Mouse (Mus musculus) embryonic facial prominence, embryonic 14.5 days (tissue): Measurements from ENCODE around the gene Hist1h4c. TPM values are rescaled to one million over a fixed set of nuclear protein-coding genes. Genes with fewer than 3 reads are reported as not detected.
"Not testable (repeated sequence)": the region's sequence is repeated elsewhere in the genome, so short reads cannot be mapped to it uniquely, and the experiment has no call there.

Source experiments
- ATAC-seq: fragments of 200-750 bp; cut with Nextera tagmentation; 2 replicates; pipeline ENCODE4 v1.8.0; 2017; ENCODE audit warnings: low read depth, moderate number of reproducible peaks, moderate TSS enrichment
- DNase-seq: peaks from one replicate; pipeline ENCODE4 v3.0.0-alpha.2; 2015; ENCODE audit warnings: low spot score
- H3K27ac ChIP-seq: fragments of 300-500 bp; sonication (generic); replicated peaks from 2 replicates; pipeline ENCODE4 v1.5.1; 2014; ENCODE audit warnings: low read depth, mild to moderate bottlenecking, low read length, moderate library complexity
- H3K27me3 ChIP-seq: fragments of 300-500 bp; sonication (generic); replicated peaks from 2 replicates; pipeline ENCODE4 v1.6.1; 2014; ENCODE audit warnings: low read length; ENCODE audit not compliant: control insufficient read depth, insufficient read depth
- H3K36me3 ChIP-seq: fragments of 300-500 bp; sonication (generic); 2 replicates; pipeline ENCODE4 v1.6.1; 2014; ENCODE audit warnings: low read length, mixed read lengths; ENCODE audit not compliant: control insufficient read depth, insufficient read depth
- H3K4me1 ChIP-seq: fragments of 300-500 bp; sonication (generic); 2 replicates; pipeline ENCODE4 v1.6.1; 2014; ENCODE audit warnings: antibody characterized with exemption, low read length; ENCODE audit not compliant: control insufficient read depth, insufficient read depth
- H3K4me2 ChIP-seq: fragments of 300-500 bp; sonication (generic); 2 replicates; pipeline ENCODE4 v1.6.1; 2014; ENCODE audit warnings: low read depth, mild to moderate bottlenecking, low read length, moderate library complexity, mixed read lengths
- H3K4me3 ChIP-seq: fragments of 300-500 bp; sonication (generic); 2 replicates; pipeline ENCODE4 v1.5.1; 2014; ENCODE audit warnings: low read depth, mild to moderate bottlenecking, low read length
- H3K9ac ChIP-seq: fragments of 300-500 bp; sonication (generic); 2 replicates; pipeline ENCODE4 v1.6.1; 2014; ENCODE audit warnings: low read depth, mild to moderate bottlenecking, low read length, moderate library complexity, mixed read lengths
- H3K9me3 ChIP-seq: fragments of 300-500 bp; sonication (generic); 2 replicates; pipeline ENCODE4 v1.6.1; 2016; ENCODE audit warnings: low read length; ENCODE audit not compliant: control insufficient read depth
- WGBS: fragments of 180-500 bp; shearing (Covaris S2); extraction: QIAGEN DNeasy Blood & Tissue Kit; methylation state at CpG from one replicate; pipeline ENCODE4 v1.1.7; 2014; 5-methylcytosine and 5-hydroxymethylcytosine counted together
- polyA plus RNA-seq: library from polyadenylated mRNA; unstranded; fragments of >200 nt; fragmentation: Nextera tagmentation; extraction: Ambion mirVana; gene quantifications from 2 replicates; pipeline ENCODE4 v1.2.1, GENCODE M21; 2014

The Hist1h4c gene
- polyA plus RNA-seq, 1 experiment from 2014 or later, result 5.8 TPM

- 6% methylated on average over 15 of the region's 15 CpGs for WGBS
- DNase-seq, result peak; percentile 73
- H3K4me3 ChIP-seq, result peak overlapping the region; percentile 50
Measured at GRCm38 (mm10) chr13:23685121-23685861, 13.0 kb downstream of the Hist1h4c start.

GRCm38 (mm10) chr13:23684295-23684945 lies 13.8 kb downstream of the Hist1h4c start:
- peak overlapping the region; percentile 79 for H3K9ac ChIP-seq
- H3K4me1 ChIP-seq, result peaks cover 16% of the 10 kb centered on the region
- H3K4me3 ChIP-seq, result peak overlapping the region; percentile 50
- peak overlapping the region; percentile 99 for H3K27ac ChIP-seq
- not testable (repeated sequence) for H3K27me3 ChIP-seq, H3K9me3 ChIP-seq, H3K36me3 ChIP-seq
- DNase-seq (peak; percentile 94), ATAC-seq (peak; percentile 2)
- under 1% methylated on average over 9 of the region's 37 CpGs for WGBS
- H3K4me2 ChIP-seq, result peak overlapping the region; percentile 79

More at GRCm38 (mm10) chr13:23685121-23685861, 13.0 kb downstream of the Hist1h4c start:
- H3K27ac ChIP-seq, result peak overlapping the region; percentile 99
- H3K9ac ChIP-seq, result peak overlapping the region; percentile 79
- no peak for ATAC-seq
- H3K9me3 ChIP-seq, result no peaks in the 10 kb centered on the region
- H3K36me3 ChIP-seq, result no peaks in the 10 kb centered on the region
- no peaks in the 10 kb centered on the region for H3K27me3 ChIP-seq
- peaks cover 16% of the 10 kb centered on the region for H3K4me1 ChIP-seq
- peak overlapping the region; percentile 79 for H3K4me2 ChIP-seq

- peaks cover 16% of the 10 kb centered on the region for H3K4me1 ChIP-seq
- peak; percentile 98 for ATAC-seq
- H3K9ac ChIP-seq, result peak within 1 kb of the TSS; percentile 79
- H3K27me3 ChIP-seq, result no peaks in the 10 kb centered on the region
- H3K4me3 ChIP-seq, result peak within 1 kb of the TSS; percentile 50
- H3K4me2 ChIP-seq, result peak within 1 kb of the TSS; percentile 79
- peak within 1 kb of the TSS; percentile 99 for H3K27ac ChIP-seq
- H3K9me3 ChIP-seq, result no peaks in the 10 kb centered on the region
- WGBS, result 0% methylated on average over 20 of the region's 32 CpGs
- no peaks in the 10 kb centered on the region for H3K36me3 ChIP-seq
- DNase-seq, result peak; percentile 99
Measured at GRCm38 (mm10) chr13:23683755-23684281, 14.4 kb downstream of the Hist1h4c start, which contains the start of the genes Hist1h2ac and Hist1h2bc. Hist1h2ac (minus strand) TSS chr13:23683948. Hist1h2bc (plus strand) TSS chr13:23684199.

GRCm38 (mm10) chr13:23682947-23683754 lies 15.1 kb downstream of the Hist1h4c start:
- DNase-seq, H3K36me3 ChIP-seq, H3K27me3 ChIP-seq, H3K9me3 ChIP-seq: not testable (repeated sequence)
- Histone ChIP-seq H3K4me3 (peak overlapping the region; percentile 50), H3K4me2 (peak overlapping the region; percentile 68), H3K9ac (peak overlapping the region; percentile 60), H3K4me1 (peaks cover 16% of the 10 kb centered on the region), H3K27ac (peak overlapping the region; percentile 92)
- 15% methylated on average over 10 of the region's 30 CpGs for WGBS
- ATAC-seq, result peak; percentile 28

GRCm38 (mm10) chr13:23682623-23682946 lies 15.7 kb downstream of the Hist1h4c start:
- H3K9ac ChIP-seq, result peak overlapping the region; percentile 60

GRCm38 (mm10) chr13:23681990-23682582 lies 16.2 kb downstream of the Hist1h4c start:
- DNase-seq (no peak), ATAC-seq (no peak)
- no peaks in the 10 kb centered on the region for H3K36me3 ChIP-seq
- no peaks in the 10 kb centered on the region for H3K9me3 ChIP-seq
- WGBS, result 79% methylated on average over 6 of the region's 6 CpGs
- H3K27me3 ChIP-seq, result no peaks in the 10 kb centered on the region
- no peak overlapping the region for H3K27ac ChIP-seq
- H3K4me3 ChIP-seq, result no peak overlapping the region
- H3K4me1 ChIP-seq, result peaks cover 16% of the 10 kb centered on the region
- peak overlapping the region; percentile 68; the same call in 1 of the 2 replicates for H3K4me2 ChIP-seq
- no peak overlapping the region for H3K9ac ChIP-seq

More at GRCm38 (mm10) chr13:23682623-23682946, 15.7 kb downstream of the Hist1h4c start:
- peaks cover 16% of the 10 kb centered on the region for H3K4me1 ChIP-seq
- peak overlapping the region; percentile 68 for H3K4me2 ChIP-seq
- DNase-seq (no peak), ATAC-seq (no peak)
- H3K4me3 ChIP-seq, result peak overlapping the region; percentile 50
- H3K9me3 ChIP-seq, result no peaks in the 10 kb centered on the region
- H3K27ac ChIP-seq, result peak overlapping the region; percentile 92
- H3K36me3 ChIP-seq, result no peaks in the 10 kb centered on the region
- WGBS, result 42% methylated on average over 1 of the region's 1 CpGs
- no peaks in the 10 kb centered on the region for H3K27me3 ChIP-seq

GRCm38 (mm10) chr13:23662536-23662935 lies 35.7 kb downstream of the Hist1h4c start:
- 71% methylated on average over 3 of the region's 3 CpGs for WGBS
- ATAC-seq (no peak), DNase-seq (peak; percentile 3)
- H3K9me3 ChIP-seq, result no peaks in the 10 kb centered on the region
- no peaks in the 10 kb centered on the region for H3K36me3 ChIP-seq
- no peak overlapping the region for H3K4me2 ChIP-seq
- H3K9ac ChIP-seq, result no peak overlapping the region
- no peak overlapping the region for H3K27ac ChIP-seq
- H3K27me3 ChIP-seq, result no peaks in the 10 kb centered on the region
- H3K4me1 ChIP-seq, result no peaks in the 10 kb centered on the region
- no peak overlapping the region for H3K4me3 ChIP-seq
